Mouse (Mus musculus): ENCODE data around the gene Mrpl24.

GRCm38 (mm10) chr3:87884708-87885251 lies 34.5 kb upstream of the Mrpl24 start:
- 0 out of 2 replicates have a peak, but pooled peaks have one; percentile 1 for TF ChIP-seq CTCF (IDR thresholded peaks at IDR 0.05; ENCODE audit: low read depth)
- no peak for TF ChIP-seq EP300 (IDR thresholded peaks at IDR 0.05; ENCODE audit: low read depth)
